Mouse (Mus musculus) lung, adult 2 months (tissue): ENCODE data around the gene Cacna1h. TPM values are rescaled to one million over a fixed set of nuclear protein-coding genes. Genes with fewer than 3 reads are reported as not detected.

Source experiments
- DNase-seq: peaks from one replicate; pipeline ENCODE4 v3.0.0; 2022
- H3K4me1 ChIP-seq: fragments of 200-500 bp; 2 replicates; pipeline ENCODE4 v1.6.1; 2011; ENCODE audit warnings: low read length; ENCODE audit not compliant: control insufficient read depth, insufficient read depth
- H3K4me3 ChIP-seq: fragments of 200-500 bp; replicated peaks from 2 replicates; pipeline ENCODE3; 2011; ENCODE audit warnings: low read depth, mild to moderate bottlenecking, control low read depth, low read length; ENCODE audit errors: extremely low read depth
- CTCF ChIP-seq: fragments of 200-500 bp; IDR thresholded peaks from 2 replicates; pipeline ENCODE4 v1.5.1; 2011; ENCODE audit warnings: mild to moderate bottlenecking, low read length, control low read depth; ENCODE audit not compliant: insufficient read depth
- POLR2A ChIP-seq: fragments of 200-500 bp; IDR thresholded peaks from 2 replicates; pipeline ENCODE4 v1.6.1; 2011; ENCODE audit warnings: low read depth, mild to moderate bottlenecking, control low read depth, low read length, borderline replicate concordance; ENCODE audit errors: extremely low read depth
- WGBS: fragments of 180-500 bp; shearing (Covaris S2); methylation state at CpG from one replicate; pipeline ENCODE4 v1.1.7; 2018; 5-methylcytosine and 5-hydroxymethylcytosine counted together
- polyA plus RNA-seq: library from polyadenylated mRNA; depleted of rRNA; stranded (reverse); fragments of >200 nt; gene quantifications from 2 replicates; pipeline ENCODE4 v1.2.3, GENCODE M21; 2012; rRNA removed

Gene Cacna1h
- 1.9 and 3.2 TPM in 2 replicates for polyA plus RNA-seq

GRCm38 (mm10) chr17:25433617-25434606 lies at the start of gene Cacna1h:
Gene Cacna1h (minus strand): TSS chr17:25433783.
- H3K4me1 ChIP-seq: peaks cover 3% of the 10 kb centered on the region; the same call in 1 of the 2 replicates
- WGBS: 2% methylated on average over 97 of the region's 103 CpGs
- DNase-seq: peak; percentile 14
- TF ChIP-seq POLR2A (no peak), CTCF (no peak)
- H3K4me3 ChIP-seq: peak within 1 kb of the TSS; percentile 48

GRCm38 (mm10) chr17:25482092-25482491 lies 48.5 kb upstream of the Cacna1h start:
- no peak for TF ChIP-seq CTCF
- TF ChIP-seq POLR2A: no peak
- DNase-seq: no peak
- 88% methylated on average over 6 of the region's 6 CpGs for WGBS
- H3K4me1 ChIP-seq: no peaks in the 10 kb centered on the region
- H3K4me3 ChIP-seq: no peak overlapping the region

GRCm38 (mm10) chr17:25480820-25481219 lies 47.2 kb upstream of the Cacna1h start:
- 41% methylated on average over 4 of the region's 4 CpGs for WGBS
- no peak for DNase-seq
- Histone ChIP-seq H3K4me3 (no peak overlapping the region), H3K4me1 (no peaks in the 10 kb centered on the region)
- TF ChIP-seq POLR2A: no peak
- TF ChIP-seq CTCF: no peak

- TF ChIP-seq POLR2A: no peak
- TF ChIP-seq CTCF: no peak
- H3K4me3 ChIP-seq: no peak overlapping the region
- WGBS: 52% methylated on average over 8 of the region's 8 CpGs
- DNase-seq: no peak
- H3K4me1 ChIP-seq: no peaks in the 10 kb centered on the region
These were observed 46.6 kb upstream of the Cacna1h start for GRCm38 (mm10) chr17:25480152-25480551.

GRCm38 (mm10) chr17:25475946-25476744 lies 42.6 kb upstream of the Cacna1h start:
- peak; percentile 43 for DNase-seq
- Histone ChIP-seq H3K4me1 (peaks cover 5% of the 10 kb centered on the region; the same call in 1 of the 2 replicates), H3K4me3 (no peak overlapping the region)
- peak; percentile 72 for TF ChIP-seq CTCF
- no peak for TF ChIP-seq POLR2A
- WGBS: 27% methylated on average over 19 of the region's 19 CpGs

- WGBS: 1% methylated on average over 38 of the region's 38 CpGs
- peak overlapping the region; percentile 3 for H3K4me3 ChIP-seq
These were observed 40.9 kb upstream of the Cacna1h start for GRCm38 (mm10) chr17:25474330-25475077.

GRCm38 (mm10) chr17:25472044-25472443 lies 38.5 kb upstream of the Cacna1h start:
- peak; percentile 24 for DNase-seq
- peak overlapping the region; percentile 25 for H3K4me3 ChIP-seq
- TF ChIP-seq POLR2A (no peak), CTCF (no peak)
- peaks cover 5% of the 10 kb centered on the region; the same call in 1 of the 2 replicates for H3K4me1 ChIP-seq
- 36% methylated on average over 14 of the region's 14 CpGs for WGBS

More at GRCm38 (mm10) chr17:25474330-25475077, 40.9 kb upstream of the Cacna1h start:
- peak; percentile 50 for DNase-seq
- H3K4me1 ChIP-seq: peaks cover 5% of the 10 kb centered on the region; the same call in 1 of the 2 replicates
- TF ChIP-seq POLR2A (no peak), CTCF (peak; percentile 69)

GRCm38 (mm10) chr17:25471418-25471817 lies 37.8 kb upstream of the Cacna1h start:
- peak; percentile 47 for DNase-seq
- TF ChIP-seq CTCF: no peak
- no peak for TF ChIP-seq POLR2A
- WGBS: 31% methylated on average over 8 of the region's 8 CpGs
- Histone ChIP-seq H3K4me1 (peaks cover 5% of the 10 kb centered on the region; the same call in 1 of the 2 replicates), H3K4me3 (peak overlapping the region; percentile 4)

GRCm38 (mm10) chr17:25469798-25470197 lies 36.2 kb upstream of the Cacna1h start:
- WGBS: 19% methylated on average over 8 of the region's 8 CpGs
- Histone ChIP-seq H3K4me1 (peaks cover 5% of the 10 kb centered on the region; the same call in 1 of the 2 replicates), H3K4me3 (no peak overlapping the region)
- peak; percentile 50 for DNase-seq
- peak; percentile 83 for TF ChIP-seq CTCF
- TF ChIP-seq POLR2A: no peak

GRCm38 (mm10) chr17:25468301-25468700 lies 34.7 kb upstream of the Cacna1h start:
- H3K4me3 ChIP-seq: no peak overlapping the region
- TF ChIP-seq CTCF: no peak
- TF ChIP-seq POLR2A: no peak
- WGBS: 66% methylated on average over 6 of the region's 6 CpGs
- DNase-seq: no peak
- H3K4me1 ChIP-seq: no peaks in the 10 kb centered on the region
